ENCODE assay signal across 49 mouse cellular contexts in the genomic region with DNA sequence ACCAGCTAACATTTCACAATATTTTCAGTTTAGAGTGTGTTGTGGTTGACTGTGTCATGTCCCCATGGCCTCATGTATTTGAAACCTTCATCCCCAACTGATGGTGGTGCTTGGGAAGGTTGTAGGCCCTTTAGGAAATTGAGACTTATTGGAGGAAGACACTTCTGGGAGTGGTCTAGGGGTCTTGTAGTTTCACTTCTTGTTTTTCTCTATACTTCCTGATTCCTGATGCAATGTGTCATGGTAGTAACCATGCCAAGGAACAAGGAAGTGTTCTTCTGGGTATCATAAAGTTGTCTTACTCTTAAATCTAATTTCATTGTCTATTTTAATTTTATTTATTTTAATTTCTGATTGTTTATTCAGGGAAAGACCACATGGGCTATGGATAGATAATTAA. TPM values are rescaled to one million over a fixed set of nuclear protein-coding genes. Genes with fewer than 3 reads are reported as not detected.
"Had no signal": no experiment of that assay in that cellular context is flagged by ENCODE, and none has a peak within 500 bp of the region (broad histone marks: within the 10 kb centered on the region; RNA-seq: fewer than 3 reads in every experiment).

No protein-coding gene starts in this region.

- ATAC-seq: hindbrain, embryonic 16.5 days; hindbrain, postnatal 0 days; intestine, embryonic 15.5 days; intestine, embryonic 16.5 days; intestine, postnatal 0 days had no signal

- H3K4me3 ChIP-seq: heart, embryonic 10.5 days; heart, embryonic 12.5 days; heart, embryonic 13.5 days; heart, embryonic 15.5 days; hindbrain, embryonic 10.5 days; hindbrain, embryonic 12.5 days; hindbrain, embryonic 13.5 days; hindbrain, embryonic 15.5 days; intestine, embryonic 15.5 days; kidney, embryonic 15.5 days; layer of hippocampus, adult 2 months had no signal

- H3K4me1 ChIP-seq: heart, embryonic 10.5 days; heart, embryonic 12.5 days; heart, embryonic 13.5 days; heart, embryonic 15.5 days; hindbrain, embryonic 10.5 days; hindbrain, embryonic 12.5 days; hindbrain, embryonic 13.5 days; hindbrain, embryonic 15.5 days; intestine, embryonic 15.5 days; kidney, embryonic 15.5 days had no signal

- H3K9me3 ChIP-seq: heart, embryonic 10.5 days; heart, embryonic 15.5 days; hindbrain, embryonic 10.5 days; hindbrain, embryonic 12.5 days; hindbrain, embryonic 13.5 days; hindbrain, embryonic 15.5 days; intestine, embryonic 15.5 days; kidney, embryonic 15.5 days had no signal

- H3K9ac ChIP-seq: heart, embryonic 12.5 days; heart, embryonic 13.5 days; heart, embryonic 15.5 days; hindbrain, embryonic 12.5 days; hindbrain, embryonic 13.5 days; hindbrain, embryonic 14.5 days; hindbrain, embryonic 15.5 days; intestine, embryonic 15.5 days; kidney, embryonic 15.5 days had no signal

- H3K36me3 ChIP-seq: heart, embryonic 10.5 days; heart, embryonic 12.5 days; heart, embryonic 13.5 days; heart, embryonic 15.5 days; hindbrain, embryonic 10.5 days; hindbrain, embryonic 12.5 days; hindbrain, embryonic 13.5 days; hindbrain, embryonic 15.5 days; intestine, embryonic 15.5 days; kidney, embryonic 15.5 days had no signal

- H3K27me3 ChIP-seq: heart, embryonic 12.5 days; heart, embryonic 13.5 days; heart, embryonic 15.5 days; hindbrain, embryonic 12.5 days; hindbrain, embryonic 13.5 days; hindbrain, embryonic 15.5 days; intestine, embryonic 15.5 days; kidney, embryonic 15.5 days had no signal

- DNase-seq: heart, postnatal 10 days; heart, postnatal 14 days; heart, postnatal 36 days; heart, postnatal 4 days; kidney, adult 11 months; kidney, adult 18-20 months; kidney, adult 2 months; kidney, adult 8-10 months; kidney, adult 9 months; kidney, postnatal 10 days; kidney, postnatal 14 days; kidney, postnatal 25 days; kidney, postnatal 36 days; kidney, postnatal 4 days; layer of hippocampus, adult 9-11 months; layer of hippocampus, postnatal 36 days had no signal

- H3K27ac ChIP-seq: heart, embryonic 10.5 days; heart, embryonic 13.5 days; heart, embryonic 15.5 days; hindbrain, embryonic 10.5 days; hindbrain, embryonic 12.5 days; hindbrain, embryonic 13.5 days; hindbrain, embryonic 14.5 days; hindbrain, embryonic 15.5 days; hindbrain, postnatal 0 days; intestine, embryonic 15.5 days; kidney, embryonic 15.5 days; kidney, postnatal 0 days; layer of hippocampus, adult 2 months had no signal

- H3K4me2 ChIP-seq: heart, embryonic 11.5 days; heart, embryonic 12.5 days; heart, embryonic 13.5 days; heart, embryonic 15.5 days; hindbrain, embryonic 12.5 days; hindbrain, embryonic 13.5 days; hindbrain, embryonic 14.5 days; hindbrain, embryonic 15.5 days; intestine, embryonic 15.5 days; kidney, embryonic 15.5 days had no signal

RNA-seq across cellular contexts. Expression of a gene that starts 29.3 kb away (rescaled TPM):
- total RNA-seq: heart, postnatal 10 days; heart, postnatal 14 days; heart, postnatal 25 days; heart, postnatal 36 days; heart, postnatal 4 days; hematopoietic stem cell, adult 5-6 weeks; hindbrain, postnatal 0 days; layer of hippocampus, adult 18-20 months; layer of hippocampus, adult 2 months; layer of hippocampus, adult 8-10 months; layer of hippocampus, postnatal 10 days; layer of hippocampus, postnatal 14 days; layer of hippocampus, postnatal 25 days; layer of hippocampus, postnatal 36 days; left cerebral cortex, adult 18-20 months had no signal
- polyA plus RNA-seq: heart, embryonic 10.5 days; heart, embryonic 11.5 days; heart, embryonic 12.5 days; heart, embryonic 13.5 days; heart, embryonic 14.5 days; heart, embryonic 15.5 days; heart, embryonic 16.5 days; heart, postnatal 0 days; hindbrain, embryonic 14.5 days; hindbrain, embryonic 15.5 days; intestine, embryonic 14.5 days; intestine, embryonic 15.5 days; intestine, embryonic 16.5 days; intestine, postnatal 0 days; kidney, adult 2 months; kidney, embryonic 14.5 days; kidney, embryonic 15.5 days; kidney, embryonic 16.5 days; kidney, postnatal 0 days; large intestine, adult 2 months had no signal
